Mouse (Mus musculus) ES-Bruce4 (cell line): Measurements from ENCODE around the gene Gtf2i. TPM values are rescaled to one million over a fixed set of nuclear protein-coding genes. Genes with fewer than 3 reads are reported as not detected.

Source experiments
- H3K27ac ChIP-seq: 2 replicates; pipeline ENCODE4 v1.5.1; 2012; ENCODE audit warnings: low read length, inconsistent platforms; ENCODE audit not compliant: insufficient read depth
- H3K27me3 ChIP-seq: 2 replicates; pipeline ENCODE4 v1.6.1; 2012; ENCODE audit warnings: mild to moderate bottlenecking, low read length, inconsistent platforms; ENCODE audit not compliant: control insufficient read depth, poor library complexity, insufficient read depth, severe bottlenecking
- H3K36me3 ChIP-seq: 2 replicates; pipeline ENCODE4 v1.6.1; 2012; ENCODE audit warnings: inconsistent platforms, mild to moderate bottlenecking, low read length, moderate library complexity; ENCODE audit not compliant: control insufficient read depth, poor library complexity, insufficient read depth, severe bottlenecking
- H3K4me1 ChIP-seq: one replicate; pipeline ENCODE4 v1.8.1; 2011; ENCODE audit warnings: low read length; ENCODE audit not compliant: control insufficient read depth, insufficient read depth
- H3K4me3 ChIP-seq: 2 replicates; pipeline ENCODE4 v1.5.1; 2011; ENCODE audit warnings: low read depth, mild to moderate bottlenecking, low read length
- H3K9ac ChIP-seq: 2 replicates; pipeline ENCODE4 v1.6.1; 2012; ENCODE audit warnings: low read depth, mild to moderate bottlenecking, inconsistent platforms; ENCODE audit not compliant: poor library complexity, severe bottlenecking
- H3K9me3 ChIP-seq: replicated peaks from 2 replicates; pipeline ENCODE4 v1.6.1; 2012; ENCODE audit warnings: mild to moderate bottlenecking, low read length, inconsistent platforms; ENCODE audit not compliant: control insufficient read depth, poor library complexity, insufficient read depth, severe bottlenecking
- CTCF ChIP-seq: IDR thresholded peaks from one replicate; pipeline ENCODE4 v1.8.1; 2011; ENCODE audit warnings: low read depth, low read length
- EP300 ChIP-seq: IDR thresholded peaks from 2 replicates; pipeline ENCODE4 v1.6.1; 2011; ENCODE audit warnings: low read depth, low read length; ENCODE audit not compliant: insufficient read depth
- POLR2A ChIP-seq: IDR thresholded peaks from one replicate; pipeline ENCODE4 v1.8.1; 2011; ENCODE audit warnings: low read length; ENCODE audit not compliant: insufficient read depth
- polyA plus RNA-seq: library from polyadenylated mRNA; stranded (reverse); fragments of >200 nt; gene quantifications from 2 replicates; pipeline ENCODE4 v1.2.4, GENCODE M21; 2011; ENCODE audit warnings: low read depth; ENCODE audit not compliant: missing spikeins, insufficient read depth, insufficient read length

The Gtf2i gene
- polyA plus RNA-seq, 1 experiment = 242 TPM

GRCm38 (mm10) chr5:134311894-134312411 is 2.6 kb downstream of the Gtf2i start:
- Histone ChIP-seq H3K4me3 (peak overlapping the region; percentile 40), H3K36me3 (0 out of 2 replicates have a peak, but pooled peaks cover 6% of the 10 kb centered on the region), H3K9ac (peak overlapping the region; percentile 95), H3K9me3 (no peaks in the 10 kb centered on the region), H3K27me3 (no peaks in the 10 kb centered on the region), H3K4me1 (no peaks in the 10 kb centered on the region), H3K27ac (peak overlapping the region; percentile 83)
- TF ChIP-seq EP300 (0 out of 2 replicates have a peak, but pooled peaks have one; percentile 4), CTCF (no peak), POLR2A (no peak)

DNA sequence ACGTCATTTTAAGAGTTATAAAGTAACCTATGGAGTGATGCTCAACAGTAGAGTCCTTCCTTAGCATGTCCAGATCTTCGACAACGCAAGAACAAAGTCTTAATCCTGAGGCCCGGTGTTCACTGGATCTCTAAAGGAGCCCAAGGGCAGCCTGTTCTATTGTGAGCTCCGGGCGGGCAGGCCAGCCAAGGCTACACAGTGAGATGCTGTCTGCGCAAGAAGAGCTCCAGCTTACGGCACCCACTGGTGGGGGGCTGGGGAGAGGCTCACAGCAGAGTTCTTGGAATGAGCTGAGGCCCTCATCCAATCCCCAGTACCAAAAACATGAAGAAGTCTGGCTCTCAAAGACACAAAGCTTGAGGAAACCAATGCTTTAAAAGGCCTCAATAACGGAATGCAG is 4.4 kb downstream of the Gtf2i start:
- TF ChIP-seq EP300 (no peak), CTCF (no peak), POLR2A (no peak)
- H3K27ac ChIP-seq = no peak overlapping the region
- 0 out of 2 replicates have a peak, but pooled peaks cover 11% of the 10 kb centered on the region for H3K36me3 ChIP-seq
- H3K9me3 ChIP-seq = no peaks in the 10 kb centered on the region
- no peak overlapping the region for H3K4me3 ChIP-seq
- no peaks in the 10 kb centered on the region for H3K27me3 ChIP-seq
- H3K9ac ChIP-seq = no peak overlapping the region
- no peaks in the 10 kb centered on the region for H3K4me1 ChIP-seq

DNA sequence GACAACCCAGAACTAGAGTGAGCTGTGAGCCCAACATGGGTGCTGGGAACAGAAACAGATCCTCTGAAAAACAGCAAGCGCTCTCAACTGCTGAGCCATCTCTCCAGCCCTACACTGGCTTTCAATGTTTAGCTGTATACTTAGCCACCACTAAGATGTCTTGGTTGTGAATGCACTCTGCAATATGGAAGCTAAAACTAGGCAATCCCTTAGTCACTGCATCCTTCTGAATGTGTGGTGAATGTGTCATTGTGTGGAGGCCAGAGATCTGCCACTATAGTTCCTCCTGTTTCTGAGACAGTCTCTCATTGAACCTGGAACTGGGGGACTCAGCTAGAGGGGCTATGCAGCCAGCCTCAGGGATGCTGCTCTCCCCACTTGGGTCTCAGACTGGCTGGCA is 5.2 kb downstream of the Gtf2i start:
- Histone ChIP-seq H3K36me3 (0 out of 2 replicates have a peak, but pooled peaks cover 11% of the 10 kb centered on the region), H3K4me3 (no peak overlapping the region), H3K27me3 (no peaks in the 10 kb centered on the region), H3K27ac (no peak overlapping the region), H3K9me3 (no peaks in the 10 kb centered on the region), H3K9ac (no peak overlapping the region), H3K4me1 (no peaks in the 10 kb centered on the region)
- TF ChIP-seq CTCF = no peak
- no peak for TF ChIP-seq EP300
- TF ChIP-seq POLR2A = no peak

DNA sequence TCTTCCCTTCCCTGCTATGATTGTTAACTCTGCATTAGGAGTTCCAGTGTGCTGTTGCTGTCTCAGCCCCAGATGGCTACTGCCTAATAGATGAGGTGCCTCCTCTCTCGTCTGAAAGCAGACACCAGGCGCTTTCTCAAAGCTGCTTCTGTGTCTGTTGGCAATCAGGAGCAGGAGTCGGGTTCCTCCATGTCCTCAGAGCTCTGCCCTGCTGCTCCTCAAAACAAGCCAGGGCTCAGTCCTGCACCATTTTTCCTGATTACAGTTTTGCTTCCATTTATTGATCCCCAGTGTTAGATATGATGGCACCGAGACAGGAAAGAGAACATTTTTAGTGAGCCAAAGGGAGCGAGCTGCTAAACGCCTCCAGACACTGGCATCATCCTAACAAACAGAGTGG is 9.9 kb downstream of the Gtf2i start:
- 0 out of 2 replicates have a peak, but pooled peaks cover 5% of the 10 kb centered on the region for H3K36me3 ChIP-seq
- H3K27ac ChIP-seq = no peak overlapping the region
- TF ChIP-seq POLR2A (no peak), CTCF (no peak), EP300 (no peak)
- H3K4me1 ChIP-seq = peaks cover 3% of the 10 kb centered on the region
- H3K4me3 ChIP-seq = no peak overlapping the region
- H3K27me3 ChIP-seq = no peaks in the 10 kb centered on the region
- H3K9me3 ChIP-seq = no peaks in the 10 kb centered on the region
- H3K9ac ChIP-seq = no peak overlapping the region

DNA sequence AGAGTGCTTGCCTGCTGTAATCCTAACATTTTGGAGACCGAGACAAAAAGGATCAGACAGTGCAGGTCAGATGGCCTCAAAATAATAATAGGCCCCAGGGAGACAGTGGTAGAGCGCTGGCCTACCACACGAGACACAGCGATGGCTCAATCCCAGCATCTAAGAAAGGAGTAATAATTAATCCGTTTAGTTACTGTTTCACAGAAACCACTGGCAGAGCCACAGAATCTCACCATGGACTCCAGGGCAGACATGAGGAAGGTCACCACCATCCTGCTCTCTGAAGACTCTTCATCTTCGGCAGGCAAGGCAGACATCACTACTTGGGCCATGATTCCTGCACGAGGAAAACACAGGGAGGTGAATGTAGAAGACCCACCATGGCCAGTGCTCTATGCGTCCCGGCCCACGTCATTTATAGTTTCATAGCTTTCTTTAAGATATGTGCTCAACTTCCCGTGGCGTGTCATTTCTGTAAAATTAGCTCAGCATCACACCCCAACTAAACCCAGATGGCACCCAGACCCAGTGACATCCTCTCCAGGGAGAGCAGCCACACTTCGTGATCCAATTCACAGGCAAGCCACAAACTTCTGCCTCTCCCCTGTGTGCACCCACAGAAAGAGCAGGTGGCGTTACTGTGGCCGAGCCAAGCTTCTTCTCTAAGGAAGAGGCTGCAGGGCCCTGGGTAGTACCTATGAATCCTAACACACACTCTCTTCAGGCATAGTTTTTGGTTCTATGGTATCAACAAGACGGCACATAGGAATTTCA is 19.1 kb downstream of the Gtf2i start:
- Histone ChIP-seq H3K27ac (no peak overlapping the region), H3K4me3 (no peak overlapping the region), H3K9ac (no peak overlapping the region), H3K9me3 (no peaks in the 10 kb centered on the region), H3K4me1 (no peaks in the 10 kb centered on the region), H3K27me3 (no peaks in the 10 kb centered on the region), H3K36me3 (0 out of 2 replicates have a peak, but pooled peaks cover 4% of the 10 kb centered on the region)
- TF ChIP-seq CTCF (no peak), EP300 (no peak), POLR2A (no peak)

GRCm38 (mm10) chr5:134294606-134295005 is 20.0 kb downstream of the Gtf2i start:
- TF ChIP-seq POLR2A (no peak), CTCF (no peak), EP300 (no peak)
- no peak overlapping the region for H3K4me3 ChIP-seq
- 0 out of 2 replicates have a peak, but pooled peaks cover 4% of the 10 kb centered on the region for H3K36me3 ChIP-seq
- H3K4me1 ChIP-seq = no peaks in the 10 kb centered on the region
- H3K9me3 ChIP-seq = no peaks in the 10 kb centered on the region
- no peak overlapping the region for H3K27ac ChIP-seq
- no peak overlapping the region for H3K9ac ChIP-seq
- no peaks in the 10 kb centered on the region for H3K27me3 ChIP-seq
